ENCODE assay signal across 11 mouse cellular contexts in the genomic region with DNA sequence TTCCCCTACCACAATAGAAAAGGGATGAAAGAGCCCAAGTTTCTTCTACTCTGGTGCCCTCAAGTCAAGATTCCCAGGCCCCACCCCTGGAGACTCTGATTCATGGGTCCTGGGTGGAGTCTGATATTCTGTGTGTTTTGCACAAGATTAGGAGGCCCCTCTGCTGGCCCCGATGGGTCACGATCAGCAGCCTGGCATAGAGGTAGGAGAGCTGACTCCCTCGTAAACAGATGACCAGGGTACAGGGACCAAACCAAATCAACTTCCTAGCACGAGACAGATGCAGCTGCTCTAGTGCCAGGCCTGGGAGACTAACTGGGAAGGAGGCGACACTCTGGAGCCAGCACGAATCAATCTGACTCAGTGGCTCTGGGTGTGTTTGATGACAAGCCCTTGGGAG. TPM values are rescaled to one million over a fixed set of nuclear protein-coding genes. Genes with fewer than 3 reads are reported as not detected.
A peak's percentile ranks its signal among the peaks of the same experiment; 100 is the strongest.
DNase-seq lines count a peak whose midpoint lies in the region; ATAC-seq and TF ChIP-seq lines count a peak whose summit lies in the region.
"Had no signal": no experiment of that assay in that cellular context is flagged by ENCODE, and none has a peak within 500 bp of the region (broad histone marks: within the 10 kb centered on the region; RNA-seq: fewer than 3 reads in every experiment).

No protein-coding gene starts in this region.

- no peak overlapping the region for H3K4me2 ChIP-seq in forebrain, embryonic 12.5 days
- H3K4me2 ChIP-seq in forebrain, embryonic 16.5 days (ENCODE audit: low read length), result no peak overlapping the region
- no peak overlapping the region for H3K4me2 ChIP-seq in kidney, embryonic 16.5 days (replicated peaks; ENCODE audit: low read depth, low read length)
- 0 out of 2 replicates have a peak overlapping the region, but pooled peaks have one; percentile 5 for H3K4me2 ChIP-seq in liver, embryonic 12.5 days

- no peak overlapping the region for H3K9ac ChIP-seq in forebrain, embryonic 12.5 days
- no peak overlapping the region for H3K9ac ChIP-seq in forebrain, embryonic 16.5 days (replicated peaks; ENCODE audit: low read depth, low read length)
- H3K9ac ChIP-seq in kidney, embryonic 16.5 days (replicated peaks; ENCODE audit: low read length), result 0 out of 2 replicates have a peak overlapping the region, but pooled peaks have one; percentile 5
- H3K9ac ChIP-seq in liver, embryonic 12.5 days, result no peak overlapping the region

- TF ChIP-seq CTCF in cortical plate, adult 2 months (IDR thresholded peaks at IDR 0.05; ENCODE audit: extremely low read depth, insufficient read depth, low read length), result no peak

- 76% methylated on average over 6 of the region's 6 CpGs for WGBS in forebrain, embryonic 12.5 days
- WGBS in forebrain, embryonic 16.5 days, result 77% methylated on average over 6 of the region's 6 CpGs
- WGBS in kidney, embryonic 16.5 days, result 63% methylated on average over 6 of the region's 6 CpGs
- WGBS in liver, embryonic 12.5 days (ENCODE audit: insufficient replicate concordance), result 43% methylated on average over 6 of the region's 6 CpGs

- ATAC-seq in forebrain, embryonic 12.5 days (ENCODE audit: low FRiP score), result no peak
- no peak for ATAC-seq in forebrain, embryonic 16.5 days
- no peak for ATAC-seq in kidney, embryonic 16.5 days (ENCODE audit: low FRiP score, low TSS enrichment)
- ATAC-seq in liver, embryonic 12.5 days, result no peak

- DNase-seq in kidney, adult 11 months, result no peak
- DNase-seq in thymus, postnatal 0 days (ENCODE audit: low spot score), result no peak
- DNase-seq in urinary bladder, postnatal 14 days (ENCODE audit: low spot score), result no peak
- DNase-seq: B cell, adult 2 months; cerebellum, postnatal 25 days; right cerebral cortex, postnatal 14 days had no signal

- no peaks in the 10 kb centered on the region for H3K36me3 ChIP-seq in forebrain, embryonic 12.5 days (replicated peaks)
- H3K36me3 ChIP-seq in forebrain, embryonic 16.5 days (ENCODE audit: control insufficient read depth, insufficient read depth), result no peaks in the 10 kb centered on the region
- 0 out of 2 replicates have a peak, but pooled peaks cover 8% of the 10 kb centered on the region for H3K36me3 ChIP-seq in kidney, embryonic 16.5 days (ENCODE audit: insufficient read depth, low read length)
- peaks cover 6% of the 10 kb centered on the region; the same call in 1 of the 2 replicates for H3K36me3 ChIP-seq in liver, embryonic 12.5 days

- H3K27ac ChIP-seq in forebrain, embryonic 12.5 days, result 0 out of 2 replicates have a peak overlapping the region, but pooled peaks have one; percentile 33
- H3K27ac ChIP-seq in forebrain, embryonic 16.5 days (ENCODE audit: low read length), result no peak overlapping the region
- H3K27ac ChIP-seq in kidney, embryonic 16.5 days (ENCODE audit: low read length), result peak overlapping the region; percentile 78
- peak overlapping the region; percentile 12; the same call in 1 of the 2 replicates for H3K27ac ChIP-seq in cortical plate, adult 2 months (ENCODE audit: insufficient read depth, low read length)
- peak overlapping the region; percentile 50 for H3K27ac ChIP-seq in liver, embryonic 12.5 days

- no peaks in the 10 kb centered on the region for H3K9me3 ChIP-seq in forebrain, embryonic 12.5 days
- no peaks in the 10 kb centered on the region for H3K9me3 ChIP-seq in forebrain, embryonic 16.5 days (ENCODE audit: control insufficient read depth, low read length)
- no peaks in the 10 kb centered on the region for H3K9me3 ChIP-seq in kidney, embryonic 16.5 days (ENCODE audit: low read length)
- no peaks in the 10 kb centered on the region for H3K9me3 ChIP-seq in liver, embryonic 12.5 days (replicated peaks)

- no peaks in the 10 kb centered on the region for H3K27me3 ChIP-seq in forebrain, embryonic 12.5 days
- H3K27me3 ChIP-seq in forebrain, embryonic 16.5 days (replicated peaks; ENCODE audit: control insufficient read depth, insufficient read depth, low read length), result no peaks in the 10 kb centered on the region
- no peaks in the 10 kb centered on the region for H3K27me3 ChIP-seq in kidney, embryonic 16.5 days (ENCODE audit: insufficient read depth, low read length)
- H3K27me3 ChIP-seq in liver, embryonic 12.5 days (replicated peaks), result 0 out of 2 replicates have a peak, but pooled peaks cover 8% of the 10 kb centered on the region

- no peak for TF ChIP-seq POLR2A in cortical plate, adult 2 months (IDR thresholded peaks at IDR 0.05; ENCODE audit: extremely low read depth, insufficient read depth, low read length)

- no peak overlapping the region for H3K4me3 ChIP-seq in forebrain, embryonic 12.5 days (replicated peaks)
- H3K4me3 ChIP-seq in forebrain, embryonic 16.5 days (replicated peaks; ENCODE audit: low read length), result no peak overlapping the region
- H3K4me3 ChIP-seq in kidney, embryonic 16.5 days (ENCODE audit: low read length), result no peak overlapping the region
- no peak overlapping the region for H3K4me3 ChIP-seq in cortical plate, adult 2 months (ENCODE audit: insufficient read depth, low read length)
- H3K4me3 ChIP-seq in liver, embryonic 12.5 days, result no peak overlapping the region

- H3K4me1 ChIP-seq in forebrain, embryonic 12.5 days, result peaks cover 49% of the 10 kb centered on the region
- peaks cover 36% of the 10 kb centered on the region for H3K4me1 ChIP-seq in forebrain, embryonic 16.5 days (replicated peaks; ENCODE audit: control insufficient read depth, insufficient read depth, low read length)
- peaks cover 86% of the 10 kb centered on the region for H3K4me1 ChIP-seq in kidney, embryonic 16.5 days (ENCODE audit: insufficient read depth, low read length)
- H3K4me1 ChIP-seq in cortical plate, adult 2 months (ENCODE audit: control insufficient read depth, insufficient read depth, low read length), result no peaks in the 10 kb centered on the region
- H3K4me1 ChIP-seq in liver, embryonic 12.5 days, result peaks cover 60% of the 10 kb centered on the region

RNA-seq across cellular contexts. Expression of gene Smad6, which starts 51.0 kb away (rescaled TPM):
- polyA plus RNA-seq in forebrain, embryonic 12.5 days (2016; fragmentation: Nextera tagmentation; extraction: Ambion mirVana), result 5.2 and 6.5 TPM in 2 replicates
- 1.5 and 1.6 TPM in 2 replicates for polyA plus RNA-seq in forebrain, embryonic 16.5 days (2015; fragmentation: Nextera tagmentation; extraction: Ambion mirVana)
- polyA plus RNA-seq in kidney, embryonic 16.5 days (2015; fragmentation: Nextera tagmentation; extraction: Ambion mirVana), result 8.1 and 8.4 TPM in 2 replicates
- 2.6 and 2.9 TPM in 2 replicates for polyA plus RNA-seq in cortical plate, adult 2 months (2012; rRNA removed)
- polyA plus RNA-seq in liver, embryonic 12.5 days (2016; fragmentation: Nextera tagmentation; extraction: Ambion mirVana), result 11.7 and 12.9 TPM in 2 replicates
- 0.96 and 1.4 TPM in 2 replicates for polyA plus RNA-seq in thymus, postnatal 0 days (2015; fragmentation: Nextera tagmentation; extraction: Ambion mirVana)
